Mouse (Mus musculus) G1E (cell line): ENCODE data around the gene Tmem88. TPM values are rescaled to one million over a fixed set of nuclear protein-coding genes. Genes with fewer than 3 reads are reported as not detected.

Experiments used
- ATAC-seq: 2 replicates; pipeline ENCODE4 v1.8.0; 2016; ENCODE audit warnings: mild to moderate bottlenecking; ENCODE audit not compliant: insufficient number of reproducible peaks, poor library complexity, low FRiP score, severe bottlenecking; ENCODE audit errors: extremely low read depth
- DNase-seq: peaks from one replicate; pipeline ENCODE4 v3.0.0; 2012; ENCODE audit warnings: low spot score
- H3K27me3 ChIP-seq: 2 replicates; pipeline ENCODE4 v1.6.1; 2012; ENCODE audit warnings: mild to moderate bottlenecking, low read length, inconsistent platforms; ENCODE audit not compliant: insufficient read depth
- H3K36me3 ChIP-seq: replicated peaks from 2 replicates; pipeline ENCODE3; 2012; ENCODE audit warnings: mild to moderate bottlenecking, inconsistent platforms
- H3K4me1 ChIP-seq: 2 replicates; pipeline ENCODE4 v1.6.1; 2012; ENCODE audit warnings: low read depth, low read length, inconsistent platforms, mixed read lengths; ENCODE audit not compliant: insufficient read depth
- H3K4me3 ChIP-seq: 2 replicates; pipeline ENCODE4 v1.5.1; 2012; ENCODE audit warnings: low read depth, mild to moderate bottlenecking, inconsistent platforms, low read length, moderate library complexity, mixed read lengths
- H3K9me3 ChIP-seq: replicated peaks from 2 replicates; pipeline ENCODE4 v1.6.1; 2012; ENCODE audit warnings: inconsistent platforms
- CTCF ChIP-seq: IDR thresholded peaks from 2 replicates; pipeline ENCODE4 v1.5.1; 2012; ENCODE audit warnings: low read depth, low read length, inconsistent platforms, mixed read lengths
- GATA1 ChIP-seq: IDR thresholded peaks from 2 replicates; pipeline ENCODE4 v1.6.1; 2012; ENCODE audit warnings: borderline replicate concordance, low read length, inconsistent platforms, mixed read lengths
- GATA2 ChIP-seq: IDR thresholded peaks from 2 replicates; pipeline ENCODE4 v1.6.1; 2012; ENCODE audit warnings: low read depth, low read length, inconsistent platforms, borderline replicate concordance
- POLR2AphosphoS5 ChIP-seq: IDR thresholded peaks from 2 replicates; pipeline ENCODE4 v1.6.1; 2012; ENCODE audit warnings: low read depth, low read length, inconsistent platforms; ENCODE audit not compliant: insufficient replicate concordance
- TAL1 ChIP-seq: conservative IDR thresholded peaks from 2 replicates; pipeline ENCODE4 v1.6.1; 2012; ENCODE audit warnings: low read depth, low read length, inconsistent platforms, mixed read lengths
- polyA plus RNA-seq: library from polyadenylated mRNA; stranded (reverse); fragments of >175 nt; gene quantifications from 2 replicates; pipeline ENCODE4 v1.2.3, GENCODE M21; 2012
- total RNA-seq, 2 experiments: library from RNA; stranded (forward) in 1 of 2; stranded (reverse) in 1 of 2; fragments of 200-1000 nt in 1 of 2; fragments of >200 nt in 1 of 2; fragmentation: Nextera tagmentation in 1 of 2; gene quantifications; 2 replicates each; pipeline ENCODE4 v1.2.3; 2014 to 2017

Tmem88 gene
- total and polyA plus RNA-seq, 3 experiments: 0.93 to 2.6 (median 2.2) TPM

- no peaks in the 10 kb centered on the region for H3K27me3 ChIP-seq
Measured at GRCm38 (mm10) chr11:69417449-69418384, 19.7 kb upstream of the Tmem88 start.

GRCm38 (mm10) chr11:69416921-69417448 is 19.0 kb upstream of the Tmem88 start:
- H3K27me3 ChIP-seq: no peaks in the 10 kb centered on the region

More at GRCm38 (mm10) chr11:69417449-69418384, 19.7 kb upstream of the Tmem88 start:
- peaks cover 82% of the 10 kb centered on the region for H3K4me1 ChIP-seq
- H3K4me3 ChIP-seq: peak overlapping the region; percentile 78
- no peaks in the 10 kb centered on the region for H3K9me3 ChIP-seq
- peak; percentile 35 for ATAC-seq
- H3K36me3 ChIP-seq: peaks cover 19% of the 10 kb centered on the region
- DNase-seq: peak; percentile 76
- TF ChIP-seq POLR2AphosphoS5 (no peak; the same call in 1 of the 2 replicates), CTCF (no peak), TAL1 (no peak), GATA1 (no peak), GATA2 (no peak)

GRCm38 (mm10) chr11:69416509-69416908 is 18.5 kb upstream of the Tmem88 start:
- Histone ChIP-seq H3K36me3 (peaks cover 31% of the 10 kb centered on the region), H3K9me3 (no peaks in the 10 kb centered on the region), H3K4me3 (peak overlapping the region; percentile 78), H3K27me3 (no peaks in the 10 kb centered on the region), H3K4me1 (peaks cover 86% of the 10 kb centered on the region)
- ATAC-seq (no peak), DNase-seq (no peak)
- no peak for TF ChIP-seq CTCF
- TF ChIP-seq GATA1: no peak
- TF ChIP-seq TAL1: no peak

More at GRCm38 (mm10) chr11:69416921-69417448, 19.0 kb upstream of the Tmem88 start:
- DNase-seq (no peak), ATAC-seq (no peak)
- H3K36me3 ChIP-seq: peaks cover 27% of the 10 kb centered on the region
- no peaks in the 10 kb centered on the region for H3K9me3 ChIP-seq
- H3K4me1 ChIP-seq: peaks cover 84% of the 10 kb centered on the region
- TF ChIP-seq GATA2: no peak
- no peak for TF ChIP-seq POLR2AphosphoS5
- TF ChIP-seq GATA1: no peak
- peak overlapping the region; percentile 78 for H3K4me3 ChIP-seq

- peak; percentile 71 for DNase-seq
- ATAC-seq: no peak
Measured at GRCm38 (mm10) chr11:69415668-69416451, 17.8 kb upstream of the Tmem88 start.

GRCm38 (mm10) chr11:69415327-69415667 is 17.3 kb upstream of the Tmem88 start:
- DNase-seq (no peak), ATAC-seq (no peak)
- Histone ChIP-seq H3K27me3 (no peaks in the 10 kb centered on the region), H3K36me3 (peaks cover 33% of the 10 kb centered on the region), H3K4me1 (peaks cover 81% of the 10 kb centered on the region), H3K9me3 (no peaks in the 10 kb centered on the region), H3K4me3 (peak overlapping the region; percentile 78)
- TF ChIP-seq CTCF: no peak
- no peak for TF ChIP-seq GATA1
- TF ChIP-seq POLR2AphosphoS5: no peak
- TF ChIP-seq TAL1: no peak
- no peak for TF ChIP-seq GATA2

More at GRCm38 (mm10) chr11:69415668-69416451, 17.8 kb upstream of the Tmem88 start:
- H3K27me3 ChIP-seq: no peaks in the 10 kb centered on the region
- H3K9me3 ChIP-seq: no peaks in the 10 kb centered on the region
- H3K36me3 ChIP-seq: peaks cover 33% of the 10 kb centered on the region
- TF ChIP-seq POLR2AphosphoS5 (no peak), GATA1 (no peak), CTCF (no peak), TAL1 (no peak), GATA2 (no peak)
- H3K4me1 ChIP-seq: peaks cover 81% of the 10 kb centered on the region
- H3K4me3 ChIP-seq: peak overlapping the region; percentile 78
